Mouse (Mus musculus) adrenal gland (tissue): ENCODE measurements around the gene Wdtc1.

Experiments
- intact Hi-C: fragments of 180-260 bp; cut with DNase I; formaldehyde crosslinking; loops from one replicate; pipeline ENCODE4 v1.15.1; 2025

The Wdtc1 gene

DNA sequence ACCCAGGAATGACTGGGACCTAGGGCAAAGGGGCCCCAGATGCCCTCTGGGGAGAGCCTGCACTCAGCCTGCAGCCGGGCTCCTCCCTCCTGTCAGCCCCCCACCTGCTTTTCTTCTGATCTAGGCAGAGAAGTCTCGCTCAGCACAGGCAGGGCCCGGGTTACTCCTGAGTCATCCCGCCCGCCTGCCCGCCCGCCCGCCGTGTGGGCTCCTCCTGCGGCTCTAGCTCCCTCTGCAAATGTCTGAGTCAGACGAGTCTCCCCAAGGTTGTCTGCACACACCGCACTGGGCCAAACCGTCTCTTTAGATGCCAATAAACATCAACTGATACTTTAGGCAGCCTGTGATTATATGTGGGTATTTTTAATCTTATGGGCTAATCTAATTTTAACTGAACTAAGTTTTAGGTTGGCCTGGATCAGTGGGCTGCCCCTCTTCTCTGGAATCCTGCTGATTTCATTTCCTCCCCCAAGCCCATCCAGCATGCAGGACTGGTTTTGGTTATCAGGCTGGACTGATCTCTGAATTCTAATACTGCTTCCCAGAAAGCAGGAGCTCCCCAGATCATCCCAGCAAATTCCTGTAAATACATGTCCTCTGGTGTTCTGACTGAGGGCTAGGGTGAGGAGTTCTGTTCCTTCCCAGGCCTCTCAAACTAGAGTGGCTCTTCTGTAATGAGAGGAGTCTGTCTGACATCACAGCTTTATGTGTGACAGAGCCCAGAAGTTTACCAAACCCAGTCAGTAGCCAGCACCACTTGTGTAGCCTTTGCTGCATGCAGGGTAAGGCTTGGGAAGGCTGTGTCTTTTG lies 25.2 kb upstream of the Wdtc1 start:
- intact Hi-C loops, result no loop called here

DNA sequence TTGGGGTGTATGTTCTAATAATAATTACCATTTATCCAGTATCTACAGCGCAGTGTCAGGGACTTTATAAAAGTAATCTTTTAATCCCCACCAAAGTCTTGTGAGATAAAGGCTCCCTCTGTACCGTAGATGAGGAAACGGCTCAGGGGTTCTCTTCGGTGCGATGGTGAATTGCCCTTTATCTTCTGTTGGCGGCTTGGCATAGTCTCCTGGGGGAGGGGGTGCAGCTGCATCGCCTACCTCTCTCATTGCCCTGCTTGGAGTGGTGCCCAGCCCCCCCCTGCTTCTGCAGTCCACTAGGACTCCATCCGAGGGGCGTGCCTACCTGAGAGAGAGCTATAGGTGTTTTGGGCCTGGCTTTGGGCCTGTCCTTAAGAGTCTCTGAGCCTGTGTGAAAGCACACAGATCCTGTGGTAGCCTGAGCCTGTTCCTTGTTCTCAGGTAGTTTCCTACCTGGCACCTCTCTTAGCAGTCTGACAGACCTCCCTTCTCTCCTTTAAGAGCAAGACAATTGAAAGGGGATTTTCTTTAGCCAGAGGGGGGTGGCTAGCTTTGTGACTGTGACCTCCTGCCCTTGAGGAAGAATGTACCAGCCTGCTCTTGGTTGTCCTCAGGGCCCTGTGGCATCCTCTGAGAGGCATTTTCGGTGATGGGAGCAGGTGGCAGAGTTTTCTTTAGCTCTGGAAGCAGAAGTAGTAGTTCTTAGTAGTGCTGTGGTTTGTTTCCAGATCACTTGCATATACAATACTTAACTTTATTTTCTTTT lies 22.7 kb upstream of the Wdtc1 start:
- intact Hi-C loops, result no loop called here

DNA sequence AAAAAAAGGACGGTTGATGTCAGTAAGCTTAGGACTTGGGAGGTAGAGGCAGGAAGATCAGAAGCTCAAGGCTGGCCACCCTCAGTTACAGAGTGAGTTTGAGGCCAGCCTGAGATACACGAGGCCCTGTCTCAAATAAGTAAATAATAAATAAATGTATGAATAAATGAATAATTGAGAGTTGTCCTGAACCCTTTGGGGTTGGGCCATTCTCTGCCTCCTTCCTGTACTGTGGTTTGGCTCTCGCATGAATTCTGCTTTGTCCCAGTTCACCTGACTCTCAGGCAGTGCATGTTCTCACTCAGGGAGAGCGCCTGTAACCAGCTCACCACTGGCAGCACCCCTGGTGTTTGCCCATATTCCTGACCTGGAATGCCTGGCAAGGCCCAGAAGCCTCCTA lies 20.7 kb upstream of the Wdtc1 start:
- intact Hi-C loops, result no loop called here

DNA sequence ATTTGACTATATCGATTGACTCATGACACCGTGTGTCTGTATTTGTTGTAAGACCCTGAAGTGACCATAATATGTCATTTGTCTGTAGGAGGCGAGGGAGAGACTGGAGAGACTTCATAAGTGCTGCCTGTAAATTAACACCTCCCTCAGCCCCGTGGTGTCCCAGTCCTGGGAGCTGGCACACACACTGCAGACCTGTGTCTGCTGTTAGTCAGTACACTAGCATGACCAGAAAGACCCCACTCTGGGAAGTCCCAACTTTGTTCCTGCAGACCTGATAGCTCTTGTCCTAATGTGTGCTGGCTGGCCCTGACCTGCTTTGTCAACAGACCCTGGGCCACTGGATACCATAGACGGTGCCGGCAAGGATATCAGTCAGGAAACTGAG lies 19.0 kb upstream of the Wdtc1 start:
- intact Hi-C loops, result no loop called here

DNA sequence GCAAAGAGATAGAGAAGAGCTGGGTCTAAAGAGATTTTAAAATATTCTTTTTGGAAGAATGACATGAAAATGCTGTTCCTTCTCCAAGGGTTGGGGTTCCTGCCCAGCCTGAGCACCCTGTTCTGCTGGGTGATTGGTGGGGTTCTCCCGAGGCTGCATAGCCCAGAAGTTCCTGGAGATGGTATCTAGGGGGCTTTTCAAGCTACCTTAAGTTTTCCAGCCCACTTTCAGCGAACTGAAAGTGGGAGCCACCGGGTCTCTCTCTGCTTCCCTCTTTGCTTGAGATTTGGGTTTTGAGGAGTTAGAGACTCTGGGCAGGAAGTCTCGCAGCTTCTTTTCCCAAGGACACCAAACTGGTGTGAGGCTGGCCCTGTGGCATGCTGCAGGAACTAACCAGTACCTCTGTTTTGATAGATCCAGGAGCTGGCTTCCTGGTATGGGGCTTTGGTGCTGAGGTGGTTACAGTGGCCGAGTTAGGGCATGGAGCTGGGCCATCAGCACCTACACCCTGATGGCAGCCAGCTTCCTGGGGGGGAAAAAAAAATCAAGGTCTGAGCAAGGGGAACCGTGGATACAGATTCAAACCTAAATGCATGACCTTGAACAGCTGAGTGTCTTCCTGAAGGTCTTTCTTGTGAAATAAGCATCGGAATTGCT lies 18.5 kb upstream of the Wdtc1 start:
- intact Hi-C loops, result no loop called here

DNA sequence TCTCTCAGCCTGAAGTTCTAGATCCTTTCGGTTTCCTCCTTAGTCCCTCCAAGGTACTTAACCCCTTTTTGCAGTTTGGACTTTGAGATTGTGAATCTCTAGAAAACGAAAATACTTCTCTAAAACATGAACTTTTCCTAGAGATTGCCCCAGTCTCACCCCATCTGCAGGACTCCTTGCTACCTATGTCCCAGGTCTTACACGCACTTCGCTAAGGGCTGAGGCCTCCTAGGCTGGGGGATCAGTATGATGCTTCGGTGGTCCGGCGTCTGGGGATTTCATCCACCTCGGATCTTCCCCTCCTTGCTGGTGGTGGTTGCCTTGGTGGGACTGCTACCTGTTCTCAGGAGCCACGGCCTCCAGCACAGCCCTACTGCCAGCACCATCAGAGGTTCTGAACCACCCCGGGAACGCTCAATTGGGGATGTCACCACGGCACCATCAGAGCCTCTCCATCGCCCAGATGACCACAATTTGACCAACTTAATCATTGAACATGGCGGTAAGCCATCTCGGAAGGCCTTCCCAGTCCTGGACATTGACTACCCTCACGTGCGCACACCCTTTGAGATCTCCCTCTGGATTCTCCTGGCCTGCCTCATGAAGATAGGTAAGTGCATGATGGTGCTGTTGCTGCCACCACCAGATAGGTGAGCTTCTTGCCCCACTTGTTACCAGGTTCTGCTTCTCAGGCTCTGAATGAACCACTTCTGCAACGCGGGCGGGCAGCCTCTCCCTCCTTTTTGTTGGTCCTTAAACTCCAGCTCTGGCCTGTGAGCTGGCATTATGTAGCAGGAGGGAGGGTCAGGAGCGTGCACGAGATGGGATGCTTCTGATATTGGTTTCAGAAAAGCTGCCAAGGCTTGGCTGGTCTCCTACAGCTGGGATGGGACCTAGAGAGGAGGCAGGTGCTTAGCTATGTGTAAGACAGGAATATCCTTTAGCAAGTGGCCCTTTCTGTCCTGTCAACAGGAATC lies 17.3 kb upstream of the Wdtc1 start:
- intact Hi-C loops, result no loop called here

DNA sequence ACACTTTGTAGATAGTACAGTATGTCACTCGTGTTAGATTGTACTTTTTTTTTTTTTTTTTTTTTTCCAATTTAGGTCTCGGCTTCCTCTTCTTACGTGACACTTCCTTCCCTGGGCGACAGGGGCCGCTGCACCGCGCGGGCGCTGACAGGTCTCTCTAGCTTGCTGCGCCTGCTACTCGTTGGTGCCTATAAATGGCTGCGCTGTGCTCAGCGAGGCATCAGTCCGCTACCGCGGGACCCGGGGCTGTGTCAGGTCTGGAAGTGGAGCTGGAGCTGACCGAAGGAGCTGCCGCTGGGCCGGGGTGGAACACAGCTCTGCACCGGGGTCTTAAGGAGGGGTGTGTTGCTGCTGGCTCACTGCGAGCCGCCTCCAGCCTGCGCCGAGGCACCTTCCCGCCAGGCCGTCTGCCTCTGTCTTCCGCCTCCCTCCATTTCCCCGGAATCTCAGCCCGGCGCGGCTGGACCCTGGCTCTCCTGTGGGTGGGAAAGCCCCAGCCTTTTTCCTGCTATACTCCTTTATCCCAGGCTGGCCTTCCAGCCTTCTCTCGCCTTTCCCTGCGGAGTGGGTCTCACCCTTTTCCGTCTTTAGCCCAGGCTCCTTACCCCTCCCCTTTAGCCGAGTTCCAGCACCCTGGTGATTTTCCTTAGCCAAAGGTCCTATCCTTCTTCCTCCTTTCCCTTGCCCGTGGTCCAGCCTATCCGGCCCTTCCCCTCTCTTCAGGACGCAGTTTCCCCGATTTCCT lies 16.4 kb upstream of the Wdtc1 start, which contains the start of gene Slc9a1:
TSS of gene Slc9a1 (plus strand) at position 154 of the 745 bp plus-strand sequence.
- intact Hi-C loops, result no loop called here

DNA sequence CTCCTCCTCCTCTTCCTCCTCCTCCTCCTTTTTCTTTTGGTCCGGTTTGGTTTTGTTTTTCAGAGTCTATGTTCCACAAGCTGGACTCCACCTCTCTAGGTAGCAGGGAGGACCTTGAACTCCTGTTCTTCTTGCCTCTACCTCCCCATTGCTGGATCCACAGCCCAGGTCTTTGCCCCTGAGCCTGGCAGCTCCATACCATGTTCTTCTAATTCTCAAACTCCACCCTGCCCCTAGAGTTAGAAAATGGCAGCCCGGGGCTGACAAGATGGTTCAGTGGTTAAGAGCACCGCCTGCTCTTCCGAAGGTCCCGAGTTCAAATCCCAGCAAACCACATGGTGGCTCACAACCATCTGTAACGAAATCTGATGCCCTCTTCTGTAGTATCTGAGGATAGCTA lies 1.4 kb upstream of the Wdtc1 start:
- intact Hi-C loops, result no loop called here

DNA sequence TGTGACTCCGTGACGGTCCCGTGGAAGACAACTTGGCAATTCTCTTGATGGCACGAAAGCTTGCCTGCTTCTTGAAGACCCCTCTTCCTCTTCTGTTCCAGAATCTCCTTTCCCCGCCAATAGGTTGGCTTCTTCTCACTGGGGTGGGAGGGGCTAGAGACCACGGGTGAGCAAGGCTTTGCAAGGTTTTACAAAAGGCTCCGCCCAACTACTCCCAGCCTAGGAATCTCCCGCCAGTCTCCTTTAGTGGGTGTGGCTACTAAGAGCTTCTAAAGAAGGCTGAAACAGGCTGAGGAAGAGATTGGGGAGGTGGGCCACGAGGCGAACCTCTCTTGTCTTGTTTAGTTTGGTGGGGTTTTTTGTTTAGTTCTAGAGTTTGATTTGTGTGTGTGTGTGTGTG lies 484 bp downstream of the Wdtc1 start:
- intact Hi-C loops, result no loop called here

DNA sequence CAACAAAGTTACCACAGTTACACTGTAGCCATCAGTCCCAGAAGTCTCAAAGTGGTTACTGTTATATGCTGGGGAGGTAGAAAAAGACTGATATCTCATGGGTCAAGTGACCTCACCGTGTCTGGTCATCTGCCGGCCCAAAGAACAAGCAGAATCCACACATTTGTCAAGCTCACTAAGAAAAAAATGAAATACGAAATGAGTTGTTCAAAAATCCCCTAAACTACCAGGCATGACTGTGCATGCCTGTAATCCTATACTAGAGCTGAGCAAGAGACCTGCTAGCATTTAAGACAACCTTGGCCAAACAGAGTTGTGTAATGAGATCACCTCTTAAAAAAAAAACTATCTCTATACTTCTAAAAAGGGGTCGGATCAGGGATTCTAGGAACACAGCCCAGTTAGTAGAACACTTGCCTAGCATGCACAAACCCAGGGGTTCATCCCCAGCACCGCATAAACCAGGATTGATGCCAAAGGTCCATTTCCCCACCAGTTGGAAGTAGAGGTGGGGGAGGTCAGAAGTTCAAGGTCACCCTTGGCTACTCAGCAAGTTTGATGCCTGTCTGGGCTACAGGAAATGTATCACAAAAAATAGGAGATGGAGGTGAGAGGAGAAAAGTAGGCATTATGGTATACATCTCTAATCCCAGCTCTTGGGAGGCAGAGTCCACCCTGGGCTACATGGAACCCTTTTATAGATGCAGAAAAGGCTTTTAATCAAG lies 5.1 kb downstream of the Wdtc1 start:
- intact Hi-C loops, result loop anchor here (5.0 kb wide), 2 partner anchors 69 to 104 kb away; no protein-coding TSS in a partner anchor

DNA sequence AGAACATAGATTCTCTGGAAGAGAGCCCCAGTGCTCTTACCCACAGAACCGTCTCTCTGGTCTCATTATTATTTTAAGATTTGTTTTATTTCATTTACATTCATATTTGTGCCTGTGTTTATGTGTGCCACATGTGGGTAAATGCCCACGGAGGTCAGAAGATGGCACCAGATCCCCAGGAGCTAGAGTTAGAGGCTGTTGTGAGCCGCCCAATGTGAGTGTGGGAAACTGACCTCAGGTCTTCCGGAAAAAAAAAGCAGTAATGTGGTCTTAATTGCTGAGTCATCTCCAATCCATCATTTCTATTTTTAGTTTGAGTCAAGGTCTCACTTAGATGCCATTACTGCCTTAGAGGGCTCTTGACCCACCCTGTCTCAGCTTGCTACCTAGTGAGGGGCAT lies 5.7 kb downstream of the Wdtc1 start:
- intact Hi-C loops, result loop anchor here (5.0 kb wide), 2 partner anchors 70 to 105 kb away; no protein-coding TSS in a partner anchor

DNA sequence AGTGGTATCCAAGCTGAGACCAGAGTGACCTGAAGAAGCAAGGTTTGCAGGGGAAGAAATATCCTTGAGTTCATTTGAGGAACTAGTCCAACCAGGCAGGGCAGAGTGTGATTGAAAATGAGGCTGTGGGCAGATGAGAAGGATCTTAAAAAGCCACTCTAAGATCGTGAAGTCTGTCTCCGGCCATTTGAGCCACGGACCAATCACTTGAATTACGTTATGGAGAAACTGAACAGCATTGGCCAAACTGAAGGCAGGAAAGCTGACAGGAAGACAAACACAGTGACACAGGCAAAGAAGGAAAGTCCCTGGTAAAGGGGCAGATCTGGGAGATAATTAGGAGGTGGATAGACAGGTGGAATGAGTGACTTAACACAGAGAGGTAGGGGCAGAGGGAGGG lies 6.7 kb downstream of the Wdtc1 start:
- intact Hi-C loops, result loop anchor here (5.0 kb wide), 2 partner anchors 71 to 106 kb away; no protein-coding TSS in a partner anchor

DNA sequence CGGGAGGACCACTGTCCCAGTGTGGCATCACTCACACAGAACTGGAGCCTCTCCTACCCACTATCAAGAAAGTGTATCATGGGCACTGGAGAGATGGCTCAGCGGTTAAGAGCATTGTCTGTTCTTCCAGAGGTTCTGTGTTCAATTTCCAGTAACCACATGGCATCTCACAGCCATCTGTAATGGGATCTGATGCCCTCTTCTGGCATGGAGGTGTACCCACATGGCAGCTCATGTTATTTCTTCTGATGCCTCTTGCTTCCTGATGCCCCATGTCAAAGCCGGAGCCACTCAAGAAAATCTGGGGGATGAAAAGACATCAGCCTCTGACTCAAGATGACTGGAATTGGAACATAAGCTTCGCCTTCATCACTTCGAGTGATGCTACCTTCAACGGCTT lies 7.6 kb downstream of the Wdtc1 start:
- intact Hi-C loops, result loop anchor here (5.0 kb wide), 2 partner anchors 72 to 107 kb away; no protein-coding TSS in a partner anchor

DNA sequence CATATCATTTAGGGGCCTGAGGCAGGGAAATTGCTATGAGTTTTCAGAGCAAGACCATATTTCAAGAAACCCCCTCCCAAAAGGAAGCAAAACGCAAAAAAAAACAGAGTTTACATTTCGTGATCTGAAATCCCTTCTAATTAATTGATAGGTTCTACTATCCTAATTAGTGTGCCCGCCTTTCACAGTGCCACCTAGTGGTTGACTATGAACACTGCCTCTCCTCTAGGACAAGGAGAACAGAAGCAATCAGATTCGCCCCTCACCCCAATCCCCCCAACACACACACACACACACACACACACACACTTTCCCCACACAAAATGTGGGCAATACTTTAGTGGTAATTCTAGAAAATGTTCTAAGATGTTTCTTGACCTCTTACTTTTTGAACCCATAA lies 9.2 kb downstream of the Wdtc1 start:
- intact Hi-C loops, result loop anchor here (5.0 kb wide), 1 partner anchor 37 kb away; no protein-coding TSS in a partner anchor

DNA sequence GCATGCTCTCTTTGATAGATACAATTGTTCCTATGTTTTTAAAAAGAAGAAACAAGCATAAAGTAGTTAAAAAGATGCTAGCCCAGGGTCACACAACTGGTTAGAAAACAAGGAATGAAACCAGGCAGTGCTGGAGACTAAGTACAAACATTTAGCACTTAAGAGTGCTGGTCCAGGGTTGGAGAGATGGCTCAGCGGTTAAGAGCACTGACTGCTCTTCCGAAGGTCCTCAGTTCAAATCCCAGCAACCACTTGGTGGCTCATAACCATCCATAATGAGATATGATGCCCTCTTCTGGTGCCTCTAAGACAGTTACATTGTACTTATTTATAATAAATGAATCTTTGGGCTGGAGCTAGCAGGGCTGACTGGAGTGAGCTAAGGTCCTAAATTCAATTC lies 13.1 kb downstream of the Wdtc1 start:
- intact Hi-C loops, result loop anchor here (5.0 kb wide), 1 partner anchor 33 kb away; no protein-coding TSS in a partner anchor

DNA sequence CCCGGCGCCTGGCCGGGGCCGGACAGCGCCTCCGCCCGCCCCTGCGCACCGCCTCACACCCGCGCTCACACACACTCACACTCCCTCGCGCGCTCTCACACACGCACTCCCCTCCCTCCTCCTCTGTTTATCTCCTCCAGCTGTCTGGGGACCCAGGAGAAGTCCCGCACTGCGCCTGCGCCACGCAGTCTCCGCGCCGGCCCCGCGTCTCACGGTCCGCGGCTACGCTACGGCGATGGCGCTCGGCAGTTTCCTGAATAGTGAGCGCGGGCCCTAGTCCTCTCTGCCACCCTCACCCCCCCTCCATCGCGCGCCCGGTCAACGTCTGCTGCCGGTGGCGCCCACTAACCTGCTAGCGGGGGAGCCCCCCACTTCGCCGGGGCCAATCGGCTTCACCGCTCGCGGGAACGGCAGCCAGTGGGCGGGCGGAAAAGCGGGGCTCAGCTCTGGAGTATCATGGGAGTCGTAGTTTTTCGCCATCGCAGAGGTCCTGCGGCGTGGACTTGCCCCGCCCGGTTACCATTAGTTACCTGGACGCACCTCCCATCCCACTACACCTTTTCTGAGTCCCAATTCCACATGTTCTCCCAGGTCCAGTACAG lies 14.0 kb downstream of the Wdtc1 start:
- intact Hi-C loops, result no loop called here

DNA sequence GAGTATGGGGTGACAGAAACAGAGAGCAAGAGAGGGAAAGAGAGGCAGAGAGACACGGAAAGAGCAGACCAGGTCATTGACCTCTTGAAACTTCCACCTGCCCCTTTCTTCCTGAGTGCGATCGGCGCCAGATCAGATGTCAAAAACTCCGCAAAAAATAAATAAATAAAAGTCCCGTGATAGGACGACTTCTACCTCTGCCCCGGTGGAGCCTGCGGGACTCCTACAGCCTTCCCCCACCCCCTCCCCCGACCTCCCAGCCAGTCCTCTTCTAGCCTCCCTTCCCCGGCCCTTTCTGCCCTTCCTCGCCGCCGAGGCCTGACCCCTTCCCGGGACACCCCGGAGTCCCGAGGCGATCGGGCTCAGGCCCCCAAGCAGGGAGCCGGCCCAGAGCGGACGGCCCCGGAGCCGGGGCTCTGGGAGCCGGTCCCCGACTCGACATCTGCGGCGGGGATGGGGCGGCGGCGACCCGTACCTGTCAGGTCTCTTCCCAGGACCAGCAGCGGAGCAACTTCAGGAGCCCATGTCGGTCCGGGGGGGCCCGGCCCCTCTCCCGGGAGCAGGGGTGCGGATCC lies 14.7 kb downstream of the Wdtc1 start:
- intact Hi-C loops, result no loop called here

DNA sequence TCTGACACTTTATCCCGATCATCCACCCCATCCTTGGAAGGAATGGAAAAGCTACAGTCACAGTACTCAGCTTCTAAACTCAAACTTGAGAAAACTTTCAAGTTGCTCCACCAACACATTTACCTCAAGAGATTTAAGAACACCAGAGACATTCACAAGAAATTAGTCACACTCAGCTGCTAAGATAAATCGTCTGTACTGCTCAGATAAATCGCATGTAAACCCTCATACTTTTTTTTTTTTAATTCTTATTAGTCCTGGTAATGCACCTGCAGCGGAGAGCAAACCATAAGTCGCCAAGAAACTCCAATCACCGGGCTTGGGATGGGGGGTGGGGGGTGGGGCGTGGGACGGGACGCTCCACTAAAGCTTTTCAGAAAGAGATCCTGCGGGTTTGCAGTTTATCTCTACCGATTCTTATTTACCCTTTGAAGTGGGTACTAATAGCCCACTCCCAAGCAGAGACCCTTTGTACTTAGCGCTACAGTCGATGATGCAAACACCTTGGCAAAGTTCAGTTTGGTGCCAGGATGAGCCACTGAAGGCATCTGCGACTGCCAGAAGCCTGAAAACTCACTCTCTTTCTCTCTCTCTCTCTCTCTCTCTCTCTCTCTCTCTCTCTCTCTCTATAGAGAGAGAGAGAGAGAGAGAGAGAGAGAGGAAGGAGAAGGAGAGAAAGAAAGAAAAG lies 15.3 kb downstream of the Wdtc1 start:
- intact Hi-C loops, result no loop called here
